Mouse (Mus musculus) heart, adult 2 months (tissue): ENCODE measurements around the gene Trim9. TPM values are rescaled to one million over a fixed set of nuclear protein-coding genes. Genes with fewer than 3 reads are reported as not detected.

ENCODE experiments used
- DNase-seq, 2 experiments: peaks; one replicate each; pipeline ENCODE4 v3.0.0; 2021
- H3K27ac ChIP-seq: fragments of 200-600 bp; 2 replicates; pipeline ENCODE4 v1.8.1; 2022
- H3K27me3 ChIP-seq: fragments of 200-500 bp; 2 replicates; pipeline ENCODE4 v1.6.1; 2012; ENCODE audit warnings: mild to moderate bottlenecking, low read length, inconsistent platforms, mixed read lengths; ENCODE audit not compliant: control insufficient read depth, insufficient read depth
- H3K36me3 ChIP-seq: fragments of 200-500 bp; 2 replicates; pipeline ENCODE4 v1.6.1; 2012; ENCODE audit warnings: low read length, inconsistent platforms; ENCODE audit not compliant: control insufficient read depth, insufficient read depth
- H3K4me1 ChIP-seq: fragments of 200-500 bp; 2 replicates; pipeline ENCODE4 v1.6.1; 2011; ENCODE audit warnings: low read length; ENCODE audit not compliant: control insufficient read depth, insufficient read depth
- H3K4me3 ChIP-seq: fragments of 200-600 bp; 2 replicates; pipeline ENCODE4 v1.8.1; 2022
- H3K79me2 ChIP-seq: fragments of 200-500 bp; replicated peaks from 2 replicates; pipeline ENCODE4 v1.6.1; 2012; ENCODE audit warnings: mild to moderate bottlenecking, inconsistent platforms, low read length, moderate library complexity, mixed read lengths; ENCODE audit not compliant: control insufficient read depth, insufficient read depth
- H3K9ac ChIP-seq: fragments of 200-500 bp; 2 replicates; pipeline ENCODE4 v1.6.1; 2012; ENCODE audit warnings: low read depth, mild to moderate bottlenecking, control low read depth, inconsistent platforms, low read length, mixed read lengths
- CTCF ChIP-seq: fragments of 200-600 bp; IDR thresholded peaks from 2 replicates; pipeline ENCODE4 v1.8.1; 2022; ENCODE audit warnings: antibody characterized with exemption, mild to moderate bottlenecking, moderate library complexity
- EP300 ChIP-seq: fragments of 200-500 bp; IDR thresholded peaks from 2 replicates; pipeline ENCODE4 v1.6.1; 2011; ENCODE audit warnings: low read depth, low read length, control low read depth; ENCODE audit not compliant: insufficient read depth
- POLR2A ChIP-seq: fragments of 200-500 bp; IDR thresholded peaks from 2 replicates; pipeline ENCODE4 v1.6.1; 2011; ENCODE audit warnings: mild to moderate bottlenecking, low read depth, low read length, control low read depth; ENCODE audit not compliant: insufficient read depth
- WGBS: fragments of 180-500 bp; shearing (Covaris S2); methylation state at CpG from one replicate; pipeline ENCODE4 v1.1.7; 2018; 5-methylcytosine and 5-hydroxymethylcytosine counted together
- intact Hi-C: fragments of 180-260 bp; cut with DNase I; formaldehyde crosslinking; loops from one replicate; pipeline ENCODE4 v1.15.1; 2025
- polyA plus RNA-seq: library from polyadenylated mRNA; depleted of rRNA; stranded (reverse); fragments of >200 nt; gene quantifications from 2 replicates; pipeline ENCODE4 v1.2.3, GENCODE M21; 2012
- total RNA-seq, 2 experiments: library from RNA; stranded (reverse); gene quantifications; 2 replicates each; pipeline ENCODE4 v1.2.3; 2021

Trim9 gene
- total and polyA plus RNA-seq, 3 experiments: 0.11 to 0.16 (median 0.12) TPM

- H3K9ac ChIP-seq: no peak overlapping the region
- intact Hi-C loops: no loop called here
- peak; percentile 46 to 64 for DNase-seq
- H3K36me3 ChIP-seq: no peaks in the 10 kb centered on the region
- 64% methylated on average over 10 of the region's 10 CpGs for WGBS
- TF ChIP-seq EP300 (peak; percentile 99), POLR2A (no peak), CTCF (no peak)
- no peak overlapping the region for H3K4me3 ChIP-seq
- H3K79me2 ChIP-seq: no peaks in the 10 kb centered on the region
- H3K27ac ChIP-seq: peak overlapping the region; percentile 70
- H3K4me1 ChIP-seq: no peaks in the 10 kb centered on the region; the same call in 1 of the 2 replicates
- H3K27me3 ChIP-seq: no peaks in the 10 kb centered on the region
Measured at GRCm38 (mm10) chr12:70283116-70283731, 64.2 kb downstream of the Trim9 start.

- no peaks in the 10 kb centered on the region for H3K27me3 ChIP-seq
- no peak for TF ChIP-seq POLR2A
- WGBS: 87% methylated on average over 2 of the region's 2 CpGs
- H3K9ac ChIP-seq: no peak overlapping the region
- no peak overlapping the region for H3K4me3 ChIP-seq
- no peaks in the 10 kb centered on the region for H3K79me2 ChIP-seq
- no peak overlapping the region for H3K27ac ChIP-seq
- DNase-seq: no peak
- intact Hi-C loops: no loop called here
- H3K4me1 ChIP-seq: peaks cover 1% of the 10 kb centered on the region; the same call in 1 of the 2 replicates
- 0 out of 2 replicates have a peak, but pooled peaks cover 2% of the 10 kb centered on the region for H3K36me3 ChIP-seq
Measured at GRCm38 (mm10) chr12:70280930-70281329, 66.5 kb downstream of the Trim9 start.

GRCm38 (mm10) chr12:70280381-70280780 is 67.0 kb downstream of the Trim9 start:
- H3K4me1 ChIP-seq: peaks cover 1% of the 10 kb centered on the region; the same call in 1 of the 2 replicates
- 85% methylated on average over 10 of the region's 10 CpGs for WGBS
- H3K9ac ChIP-seq: no peak overlapping the region
- DNase-seq: no peak
- 0 out of 2 replicates have a peak, but pooled peaks cover 2% of the 10 kb centered on the region for H3K36me3 ChIP-seq
- TF ChIP-seq EP300: no peak
- TF ChIP-seq POLR2A: no peak
- TF ChIP-seq CTCF: no peak
- no peak overlapping the region for H3K27ac ChIP-seq
- no peak overlapping the region for H3K4me3 ChIP-seq
- no peaks in the 10 kb centered on the region for H3K79me2 ChIP-seq
- intact Hi-C loops: no loop called here
- H3K27me3 ChIP-seq: no peaks in the 10 kb centered on the region

- Histone ChIP-seq H3K79me2 (no peaks in the 10 kb centered on the region), H3K4me3 (no peak overlapping the region), H3K27ac (no peak overlapping the region), H3K36me3 (0 out of 2 replicates have a peak, but pooled peaks cover 2% of the 10 kb centered on the region), H3K4me1 (peaks cover 1% of the 10 kb centered on the region; the same call in 1 of the 2 replicates), H3K27me3 (no peaks in the 10 kb centered on the region), H3K9ac (no peak overlapping the region)
- TF ChIP-seq CTCF (no peak), EP300 (no peak), POLR2A (no peak)
- no peak for DNase-seq
- intact Hi-C loops: no loop called here
- WGBS: 66% methylated on average over 12 of the region's 12 CpGs
Measured at GRCm38 (mm10) chr12:70277071-70277939, 70.1 kb downstream of the Trim9 start.

- H3K36me3 ChIP-seq: no peaks in the 10 kb centered on the region
- intact Hi-C loops: no loop called here
- no peaks in the 10 kb centered on the region for H3K4me1 ChIP-seq
- no peak overlapping the region for H3K9ac ChIP-seq
- H3K27me3 ChIP-seq: no peaks in the 10 kb centered on the region
- no peak overlapping the region for H3K4me3 ChIP-seq
- DNase-seq: no peak
- WGBS: 79% methylated on average over 6 of the region's 6 CpGs
- H3K27ac ChIP-seq: no peak overlapping the region
- H3K79me2 ChIP-seq: no peaks in the 10 kb centered on the region
- TF ChIP-seq CTCF (no peak), POLR2A (no peak), EP300 (no peak)
Measured at GRCm38 (mm10) chr12:70269724-70270123, 77.7 kb downstream of the Trim9 start.

GRCm38 (mm10) chr12:70267314-70267713 is 80.1 kb downstream of the Trim9 start:
- Histone ChIP-seq H3K4me1 (no peaks in the 10 kb centered on the region), H3K79me2 (no peaks in the 10 kb centered on the region), H3K4me3 (no peak overlapping the region), H3K27me3 (no peaks in the 10 kb centered on the region), H3K36me3 (no peaks in the 10 kb centered on the region), H3K9ac (no peak overlapping the region), H3K27ac (no peak overlapping the region; the same call in 1 of the 2 replicates)
- WGBS: 70% methylated on average over 9 of the region's 9 CpGs
- intact Hi-C loops: no loop called here
- no peak for DNase-seq
- TF ChIP-seq CTCF: 0 out of 2 replicates have a peak, but pooled peaks have one; percentile 11
- no peak for TF ChIP-seq POLR2A
